Mouse (Mus musculus) MEL (cell line): ENCODE data around the gene Efcc1. TPM values are rescaled to one million over a fixed set of nuclear protein-coding genes. Genes with fewer than 3 reads are reported as not detected.
A peak's percentile ranks its signal among the peaks of the same experiment; 100 is the strongest.

ENCODE experiments used
- DNase-seq: peaks from one replicate; pipeline ENCODE4 v3.0.0; 2011; ENCODE audit warnings: low read depth, low spot score
- H3K27ac ChIP-seq: 2 replicates; pipeline ENCODE4 v1.5.1; 2012; ENCODE audit warnings: low read depth, mild to moderate bottlenecking, control low read depth, low read length, moderate library complexity; ENCODE audit not compliant: control insufficient read depth
- H3K27me3 ChIP-seq, 2 experiments: fragments of 150-350 bp in 1 of 2; sonication (generic) in 1 of 2; 2 replicates each; pipeline ENCODE4 v1.6.1; 2012; ENCODE audit warnings: low read length in 2 of 2, mild to moderate bottlenecking in 2 of 2, improper control_type of control experiment in 1 of 2, moderate library complexity in 1 of 2; ENCODE audit not compliant: insufficient read depth in 2 of 2, control insufficient read depth in 1 of 2
- H3K36me3 ChIP-seq, 2 experiments: 2 replicates each; pipeline ENCODE4 v1.6.1; 2012 to 2014; ENCODE audit warnings: low read length in 2 of 2, improper control_type of control experiment in 1 of 2, inconsistent platforms in 1 of 2, mild to moderate bottlenecking in 1 of 2; ENCODE audit not compliant: insufficient read depth in 2 of 2, control insufficient read depth in 1 of 2
- H3K4me1 ChIP-seq, 2 experiments: fragments of 150-350 bp in 1 of 2; sonication (generic) in 1 of 2; 2 replicates each; pipeline ENCODE4 v1.6.1; 2012; ENCODE audit warnings: low read length in 2 of 2, improper control_type of control experiment in 1 of 2, mild to moderate bottlenecking in 1 of 2; ENCODE audit not compliant: insufficient read depth in 2 of 2, control insufficient read depth in 1 of 2
- H3K4me3 ChIP-seq, 2 experiments: fragments of 150-350 bp in 1 of 2; sonication (generic) in 1 of 2; 2 replicates each; pipeline ENCODE4 v1.5.1; 2012; ENCODE audit warnings: low read depth in 2 of 2, low read length in 2 of 2, mild to moderate bottlenecking in 2 of 2, moderate library complexity in 2 of 2, control low read depth in 1 of 2, improper control_type of control experiment in 1 of 2; ENCODE audit not compliant: control insufficient read depth in 1 of 2, insufficient read depth in 1 of 2
- H3K79me2 ChIP-seq: 2 replicates; pipeline ENCODE4 v1.6.1; 2012; ENCODE audit warnings: mild to moderate bottlenecking, low read length, moderate library complexity; ENCODE audit not compliant: control insufficient read depth, poor library complexity, insufficient read depth
- H3K9ac ChIP-seq: 2 replicates; pipeline ENCODE4 v1.6.1; 2012; ENCODE audit warnings: low read depth, mild to moderate bottlenecking, control low read depth, low read length, moderate library complexity; ENCODE audit not compliant: control insufficient read depth, poor library complexity, severe bottlenecking
- H3K9me3 ChIP-seq: fragments of 150-350 bp; sonication (generic); replicated peaks from 2 replicates; pipeline ENCODE4 v1.6.1; 2012; ENCODE audit warnings: mild to moderate bottlenecking, low read length, improper control_type of control experiment, moderate library complexity; ENCODE audit not compliant: insufficient read depth
- CHD1 ChIP-seq: IDR thresholded peaks from 2 replicates; pipeline ENCODE4 v1.6.1; 2012; ENCODE audit warnings: low read depth, mild to moderate bottlenecking, inconsistent platforms, low read length, improper control_type of control experiment
- CHD2 ChIP-seq: IDR thresholded peaks from 2 replicates; pipeline ENCODE4 v1.6.1; 2011; ENCODE audit warnings: low read length, improper control_type of control experiment
- ELF1 ChIP-seq: IDR thresholded peaks from 2 replicates; pipeline ENCODE4 v1.6.1; 2014; ENCODE audit warnings: low read depth, mild to moderate bottlenecking, inconsistent platforms, low read length, improper control_type of control experiment, moderate library complexity
- EP300 ChIP-seq, 2 experiments: IDR thresholded peaks; 2 replicates each; pipeline ENCODE4 v1.6.1; 2011; ENCODE audit warnings: improper control_type of control experiment in 2 of 2, low read length in 2 of 2, low read depth in 1 of 2, mild to moderate bottlenecking in 1 of 2
- ETS1 ChIP-seq: IDR thresholded peaks from 2 replicates; pipeline ENCODE4 v1.6.1; 2012; ENCODE audit warnings: low read depth, mild to moderate bottlenecking, inconsistent platforms, low read length, improper control_type of control experiment, moderate library complexity
- GABPA ChIP-seq: IDR thresholded peaks from 2 replicates; pipeline ENCODE4 v1.6.1; 2012; ENCODE audit warnings: low read depth, mild to moderate bottlenecking, inconsistent platforms, low read length, improper control_type of control experiment, moderate library complexity
- HCFC1 ChIP-seq: IDR thresholded peaks from 2 replicates; pipeline ENCODE4 v1.6.1; 2012; ENCODE audit warnings: low read depth, mild to moderate bottlenecking, inconsistent platforms, low read length, improper control_type of control experiment, moderate library complexity
- MAX ChIP-seq: IDR thresholded peaks from 2 replicates; pipeline ENCODE4 v1.6.1; 2011; ENCODE audit warnings: low read length, improper control_type of control experiment
- MAZ ChIP-seq: IDR thresholded peaks from 2 replicates; pipeline ENCODE4 v1.6.1; 2012; ENCODE audit warnings: low read depth, mild to moderate bottlenecking, inconsistent platforms, low read length, improper control_type of control experiment
- MEF2A ChIP-seq: IDR thresholded peaks from 2 replicates; pipeline ENCODE4 v1.6.1; 2014; ENCODE audit warnings: low read depth, mild to moderate bottlenecking, inconsistent platforms, low read length, improper control_type of control experiment; ENCODE audit not compliant: poor library complexity, insufficient replicate concordance, severe bottlenecking; ENCODE audit errors: extremely low read depth
- MYC ChIP-seq: IDR thresholded peaks from 2 replicates; pipeline ENCODE4 v1.6.1; 2011; ENCODE audit warnings: low read depth, mild to moderate bottlenecking, low read length, improper control_type of control experiment, moderate library complexity
- POLR2A ChIP-seq, 2 experiments: IDR thresholded peaks; 2 replicates each; pipeline ENCODE4 v1.6.1; 2011 to 2012; ENCODE audit warnings: low read length in 2 of 2, mild to moderate bottlenecking in 2 of 2, control low read depth in 1 of 2, improper control_type of control experiment in 1 of 2, low read depth in 1 of 2, moderate library complexity in 1 of 2; ENCODE audit not compliant: control insufficient read depth in 1 of 2, insufficient read depth in 1 of 2, poor library complexity in 1 of 2
- RAD21 ChIP-seq: IDR thresholded peaks from 2 replicates; pipeline ENCODE4 v1.6.1; 2011; ENCODE audit warnings: mild to moderate bottlenecking, low read depth, low read length, improper control_type of control experiment
- RCOR1 ChIP-seq: IDR thresholded peaks from 2 replicates; pipeline ENCODE4 v1.6.1; 2012; ENCODE audit warnings: low read depth, mild to moderate bottlenecking, inconsistent platforms, low read length, improper control_type of control experiment
- SIN3A ChIP-seq: IDR thresholded peaks from 2 replicates; pipeline ENCODE4 v1.6.1; 2012; ENCODE audit warnings: low read length, improper control_type of control experiment, inconsistent platforms
- SMC3 ChIP-seq: IDR thresholded peaks from 2 replicates; pipeline ENCODE4 v1.6.1; 2011; ENCODE audit warnings: low read depth, low read length, improper control_type of control experiment
- TAL1 ChIP-seq: IDR thresholded peaks from 2 replicates; pipeline ENCODE4 v1.6.1; 2012; ENCODE audit warnings: mild to moderate bottlenecking, inconsistent platforms, low read length, moderate library complexity, mixed read lengths
- USF1 ChIP-seq: IDR thresholded peaks from 2 replicates; pipeline ENCODE4 v1.6.1; 2014; ENCODE audit warnings: low read depth, mild to moderate bottlenecking, inconsistent platforms, low read length, improper control_type of control experiment, moderate library complexity
- USF2 ChIP-seq, 2 experiments: IDR thresholded peaks; 2 replicates each; pipeline ENCODE4 v1.6.1; 2011 to 2012; ENCODE audit warnings: improper control_type of control experiment in 2 of 2, low read length in 2 of 2, borderline replicate concordance in 1 of 2, inconsistent platforms in 1 of 2, low read depth in 1 of 2, mild to moderate bottlenecking in 1 of 2; ENCODE audit not compliant: insufficient read depth in 1 of 2
- ZC3H11A ChIP-seq: IDR thresholded peaks from 2 replicates; pipeline ENCODE4 v1.6.1; 2012; ENCODE audit warnings: low read depth, mild to moderate bottlenecking, inconsistent platforms, low read length, improper control_type of control experiment
- ZNF384 ChIP-seq: IDR thresholded peaks from 2 replicates; pipeline ENCODE4 v1.6.1; 2012; ENCODE audit warnings: low read depth, mild to moderate bottlenecking, inconsistent platforms, low read length, improper control_type of control experiment
- polyA plus RNA-seq, 2 experiments: library from polyadenylated mRNA; stranded (reverse) in 1 of 2; unstranded in 1 of 2; fragments of >175 nt in 1 of 2; fragments of >200 nt in 1 of 2; gene quantifications; 2 replicates each; pipeline versions ENCODE4 v1.2.1 to v1.2.4; 2012; ENCODE audit warnings: low replicate concordance in 2 of 2, low read depth in 1 of 2; ENCODE audit not compliant: insufficient read length in 2 of 2, insufficient read depth in 1 of 2, missing spikeins in 1 of 2
- total RNA-seq: library from RNA; depleted of rRNA; stranded (reverse); fragments of 300-350 nt; gene quantifications from 2 replicates; pipeline ENCODE4 v1.2.3, GENCODE M21; 2012

Efcc1 gene
- total and polyA plus RNA-seq, 3 experiments = 0.27 to 1.2 TPM; not detected in 1

DNA sequence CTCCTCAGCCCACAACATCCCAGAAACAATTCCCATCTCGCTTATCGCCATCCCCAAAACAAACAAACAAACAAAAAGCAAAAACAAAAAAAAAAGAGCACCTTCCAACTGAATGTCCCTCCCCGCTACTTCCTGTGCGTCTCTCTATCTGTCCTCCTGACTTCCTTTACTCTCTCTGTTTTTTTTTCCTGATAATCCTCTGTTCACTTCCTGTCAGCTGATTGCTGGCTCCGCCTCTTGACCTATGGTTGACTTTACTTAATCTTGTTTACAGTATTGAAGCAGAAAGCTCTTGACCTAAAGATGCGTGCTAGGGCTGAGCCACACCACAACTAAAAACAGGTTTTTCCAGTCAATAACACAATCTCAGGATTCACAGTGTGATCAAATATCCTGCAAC, 17.9 kb downstream of the Efcc1 start (continued):
- TF ChIP-seq HCFC1 (peak; percentile 79), RCOR1 (no peak; the same call in 1 of the 2 replicates), USF2 (IDR thresholded peaks at IDR 0.05; ENCODE audit: borderline replicate concordance in 1 of 2, insufficient read depth in 1 of 2, low read depth in 1 of 2, low read length in 2 of 2) (0 out of 4 replicates have a peak, but pooled peaks of 1 of the 2 experiments have one; percentile 42), SIN3A (peak; percentile 37; the same call in 1 of the 2 replicates), ZNF384 (peak; percentile 91), POLR2A (IDR thresholded peaks at IDR 0.05; ENCODE audit: control insufficient read depth in 1 of 2, insufficient read depth in 1 of 2, low read depth in 1 of 2, low read length in 2 of 2, poor library complexity in 1 of 2) (no peak; a peak in 1 of 4 replicates), CHD2 (no peak), TAL1 (no peak), EP300 (IDR thresholded peaks at IDR 0.05; ENCODE audit: low read depth in 1 of 2, low read length in 2 of 2) (peak in 1 of 2 experiments; percentile 28; a peak in 1 of 4 replicates), MEF2A (no peak), CHD1 (no peak), ELF1 (peak; percentile 57; the same call in 1 of the 2 replicates), ZC3H11A (no peak), GABPA (no peak), MAX (no peak)

DNA sequence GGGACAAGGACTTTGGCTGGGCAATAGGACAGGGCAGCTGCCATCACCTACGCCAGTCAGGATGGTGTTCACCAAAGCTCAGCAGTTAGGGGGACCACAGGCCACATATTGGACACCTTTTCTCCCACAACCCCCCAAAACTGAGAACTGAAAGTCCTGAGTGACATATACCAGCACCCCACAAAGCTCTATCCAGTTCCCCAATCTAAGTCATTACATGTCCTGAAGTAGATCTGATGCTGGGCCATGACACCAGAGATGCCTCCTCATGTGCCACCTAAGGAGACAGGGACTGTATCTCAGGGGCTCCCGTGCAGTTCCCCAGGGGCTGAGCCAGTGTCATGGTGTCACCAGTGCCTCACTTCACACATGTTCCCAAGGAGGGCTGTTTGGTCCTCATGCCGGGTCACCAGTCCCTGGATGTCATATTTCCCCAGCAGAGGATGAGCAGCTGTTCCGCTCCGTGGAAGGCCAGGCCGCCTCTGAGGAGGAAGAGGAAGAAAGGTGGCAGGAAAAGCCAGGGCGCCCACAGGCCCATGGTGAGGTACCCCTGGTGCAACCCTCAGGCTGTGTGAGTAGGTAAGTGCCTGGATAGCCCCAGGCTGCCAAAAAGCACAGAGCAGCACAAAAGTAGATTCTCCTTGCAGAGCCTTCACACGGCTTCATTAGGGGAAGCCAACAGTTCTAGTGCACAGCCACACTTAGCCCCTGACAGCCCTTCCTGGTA, 19.7 kb downstream of the Efcc1 start:
- no peaks in the 10 kb centered on the region for H3K79me2 ChIP-seq
- no peak overlapping the region for H3K27ac ChIP-seq
- peaks cover 0 to 2% of the 10 kb centered on the region in 2 experiments; a peak in 3 of 4 replicates for H3K27me3 ChIP-seq
- H3K9me3 ChIP-seq = no peaks in the 10 kb centered on the region
- no peak overlapping the region for H3K4me3 ChIP-seq
- DNase-seq = no peak
- H3K36me3 ChIP-seq = peaks cover 0 to 20% of the 10 kb centered on the region in 2 experiments; a peak in 2 of 4 replicates
- H3K9ac ChIP-seq = no peak overlapping the region
- no peak for TF ChIP-seq RAD21
- no peak for TF ChIP-seq ETS1
- no peak for TF ChIP-seq MAZ
- TF ChIP-seq ZNF384 = no peak
- TF ChIP-seq USF1 = no peak
- no peak for TF ChIP-seq SMC3
- no peak for TF ChIP-seq MEF2A
- TF ChIP-seq MYC = no peak
- TF ChIP-seq USF2 (IDR thresholded peaks at IDR 0.05; ENCODE audit: borderline replicate concordance in 1 of 2, insufficient read depth in 1 of 2, low read depth in 1 of 2, low read length in 2 of 2) = no peak
- TF ChIP-seq TAL1 = no peak
- TF ChIP-seq MAX = no peak
- H3K4me1 ChIP-seq = peaks cover 8 to 31% of the 10 kb centered on the region in 2 experiments
